Mouse (Mus musculus) olfactory bulb, adult 2 months (tissue): ENCODE measurements around the gene Appbp2.

ENCODE experiments used
- CTCF ChIP-seq: fragments of 200-500 bp; IDR thresholded peaks from 2 replicates; pipeline ENCODE4 v1.5.1; 2012; ENCODE audit warnings: low read depth, mild to moderate bottlenecking, low read length, moderate library complexity; ENCODE audit not compliant: insufficient read depth
- POLR2A ChIP-seq: fragments of 200-500 bp; IDR thresholded peaks from 2 replicates; pipeline ENCODE4 v1.6.1; 2012; ENCODE audit warnings: mild to moderate bottlenecking, low read depth, low read length, moderate library complexity; ENCODE audit not compliant: insufficient read depth

GRCm38 (mm10) chr11:85261192-85261591, 26.3 kb upstream of the Appbp2 start:
- TF ChIP-seq POLR2A (no peak), CTCF (no peak)
